In the genomic region with DNA sequence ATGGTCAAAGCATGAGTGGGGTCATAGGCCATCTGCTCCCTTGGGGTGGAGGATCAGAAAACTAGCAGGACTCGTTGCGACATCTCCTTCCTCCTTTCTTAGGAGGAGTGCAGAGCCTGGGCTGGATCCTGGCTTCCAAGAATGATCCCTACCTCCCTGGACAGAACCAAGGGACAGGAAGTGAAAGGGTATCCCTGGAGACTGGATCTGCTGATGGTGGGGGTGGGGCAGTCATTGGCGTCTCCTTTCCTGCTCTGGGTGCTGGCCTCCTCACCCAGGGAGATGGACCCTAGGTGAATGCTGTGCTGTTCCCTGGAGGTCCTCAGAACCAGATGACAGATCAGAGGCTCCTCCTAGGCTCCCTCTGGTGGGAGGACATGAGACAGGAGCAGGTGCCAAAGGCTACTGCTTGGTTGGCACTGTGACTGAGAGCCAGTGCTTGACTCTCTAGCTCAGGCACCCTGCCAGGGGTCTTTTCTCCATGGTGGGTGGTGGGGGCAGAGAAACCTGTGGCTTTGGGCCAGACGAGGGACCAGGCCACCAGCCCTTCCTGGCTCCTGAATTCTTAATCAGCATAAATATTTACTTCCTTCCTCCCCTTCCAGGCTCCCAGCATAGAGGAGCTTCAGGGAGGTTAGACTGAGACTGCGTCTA, we compare ENCODE assay signal across 8 mouse cellular contexts. TPM values are rescaled to one million over a fixed set of nuclear protein-coding genes. Genes with fewer than 3 reads are reported as not detected.
DNase-seq lines count a peak whose midpoint lies in the region; ATAC-seq and TF ChIP-seq lines count a peak whose summit lies in the region.

No protein-coding gene starts in this region.

- peak; percentile 45 to 53 for DNase-seq in cerebellum, adult 18-20 months
- no peak for DNase-seq in cerebellum, adult 9-10 months
- DNase-seq in brain, adult 2 months (ENCODE audit: low read depth, low spot score), result peak; percentile 50
- DNase-seq in heart, adult 11 months, result peak; percentile 98
- DNase-seq in liver, postnatal 0 days, result peak; percentile 53
- DNase-seq in layer of hippocampus, adult 18-20 months (ENCODE audit: low spot score in 2 of 2), result no peak

- peak overlapping the region; percentile 45 for H3K4me2 ChIP-seq in intestine, embryonic 15.5 days (replicated peaks)
- H3K4me2 ChIP-seq in liver, postnatal 0 days (ENCODE audit: low read depth, low read length), result no peak overlapping the region

- peak; percentile 11 for ATAC-seq in intestine, embryonic 15.5 days
- ATAC-seq in liver, postnatal 0 days, result no peak

- 12% methylated on average over 5 of the region's 5 CpGs for WGBS in intestine, embryonic 15.5 days
- 19% methylated on average over 5 of the region's 5 CpGs for WGBS in liver, postnatal 0 days (ENCODE audit: insufficient replicate concordance)
- 53% methylated on average over 5 of the region's 5 CpGs for WGBS in olfactory bulb, adult 2 months

- no peak for TF ChIP-seq POLR2A in olfactory bulb, adult 2 months (IDR thresholded peaks at IDR 0.05; ENCODE audit: insufficient read depth, low read depth, low read length)

- no peaks in the 10 kb centered on the region for H3K27me3 ChIP-seq in intestine, embryonic 15.5 days (replicated peaks)
- H3K27me3 ChIP-seq in liver, postnatal 0 days (ENCODE audit: insufficient read depth, low read length), result no peaks in the 10 kb centered on the region

- TF ChIP-seq EP300 in liver, postnatal 0 days (IDR thresholded peaks at IDR 0.05; ENCODE audit: low read depth), result no peak

- no peaks in the 10 kb centered on the region for H3K9me3 ChIP-seq in intestine, embryonic 15.5 days
- H3K9me3 ChIP-seq in liver, postnatal 0 days (ENCODE audit: low read length), result no peaks in the 10 kb centered on the region

- TF ChIP-seq CTCF in liver, postnatal 0 days (IDR thresholded peaks at IDR 0.05; ENCODE audit: low read depth), result peak; percentile 69
- peak; percentile 34; the same call in 1 of the 2 replicates for TF ChIP-seq CTCF in olfactory bulb, adult 2 months (IDR thresholded peaks at IDR 0.05; ENCODE audit: insufficient read depth, low read depth, low read length)

- no peak overlapping the region for H3K9ac ChIP-seq in intestine, embryonic 15.5 days
- H3K9ac ChIP-seq in liver, postnatal 0 days (replicated peaks), result no peak overlapping the region

- H3K4me1 ChIP-seq in intestine, embryonic 15.5 days (replicated peaks), result peaks cover 71% of the 10 kb centered on the region
- peaks cover 36% of the 10 kb centered on the region for H3K4me1 ChIP-seq in liver, postnatal 0 days (ENCODE audit: insufficient read depth)
- H3K4me1 ChIP-seq in olfactory bulb, adult 2 months (ENCODE audit: control insufficient read depth, insufficient read depth, low read length), result peaks cover 32% of the 10 kb centered on the region

- H3K36me3 ChIP-seq in intestine, embryonic 15.5 days, result peaks cover 10% of the 10 kb centered on the region
- 0 out of 2 replicates have a peak, but pooled peaks cover 4% of the 10 kb centered on the region for H3K36me3 ChIP-seq in liver, postnatal 0 days (replicated peaks; ENCODE audit: insufficient read depth, low read length)

- peak overlapping the region; percentile 82 for H3K27ac ChIP-seq in intestine, embryonic 15.5 days
- 0 out of 2 replicates have a peak overlapping the region, but pooled peaks have one; percentile 3 for H3K27ac ChIP-seq in liver, postnatal 0 days (ENCODE audit: low read depth)
- H3K27ac ChIP-seq in olfactory bulb, adult 2 months (ENCODE audit: insufficient read depth, low read depth, low read length), result no peak overlapping the region

- H3K4me3 ChIP-seq in intestine, embryonic 15.5 days (replicated peaks), result no peak overlapping the region
- H3K4me3 ChIP-seq in liver, postnatal 0 days (ENCODE audit: low read depth, low read length), result no peak overlapping the region
- no peak overlapping the region for H3K4me3 ChIP-seq in olfactory bulb, adult 2 months (ENCODE audit: insufficient read depth, low read depth, low read length)

RNA-seq across cellular contexts. Expression of a gene that starts 12.0 kb away (rescaled TPM):
- polyA plus RNA-seq in intestine, embryonic 15.5 days (2015; fragmentation: Nextera tagmentation; extraction: Ambion mirVana), result 21.4 and 23.5 TPM in 2 replicates
- 1.7 and 1.9 TPM in 2 replicates for polyA plus RNA-seq in liver, postnatal 0 days (2015; fragmentation: Nextera tagmentation; extraction: Ambion mirVana)
- polyA plus RNA-seq in olfactory bulb, adult 2 months (2012; ENCODE audit: insufficient read depth, insufficient read length, low replicate concordance, missing spikeins), result not detected in 2 replicates
- 10 to 100 TPM in 1 of 2 experiments, 1 to 10 TPM in 1; 9.8 to 15.4 TPM for total RNA-seq in layer of hippocampus, adult 18-20 months (2021)

RNA-seq across cellular contexts. Expression of a gene that starts 18.2 kb away (rescaled TPM):
- 74.5 and 84.3 TPM in 2 replicates for polyA plus RNA-seq in intestine, embryonic 15.5 days (2015; fragmentation: Nextera tagmentation; extraction: Ambion mirVana)
- 59.7 and 66.3 TPM in 2 replicates for polyA plus RNA-seq in liver, postnatal 0 days (2015; fragmentation: Nextera tagmentation; extraction: Ambion mirVana)
- not detected in 2 replicates for polyA plus RNA-seq in olfactory bulb, adult 2 months (2012; ENCODE audit: insufficient read depth, insufficient read length, low replicate concordance, missing spikeins)
- total RNA-seq in layer of hippocampus, adult 18-20 months (2021), result 10 to 100 TPM; 79.8 to 81.0 TPM

RNA-seq across cellular contexts. Expression of a gene that starts 33.2 kb away (rescaled TPM):
- polyA plus RNA-seq in intestine, embryonic 15.5 days (2015; fragmentation: Nextera tagmentation; extraction: Ambion mirVana), result 14.1 and 15.1 TPM in 2 replicates
- 1.6 and 1.9 TPM in 2 replicates for polyA plus RNA-seq in liver, postnatal 0 days (2015; fragmentation: Nextera tagmentation; extraction: Ambion mirVana)
- not detected in 2 replicates for polyA plus RNA-seq in olfactory bulb, adult 2 months (2012; ENCODE audit: insufficient read depth, insufficient read length, low replicate concordance, missing spikeins)
- 1 to 10 TPM; 4.5 to 5.3 TPM for total RNA-seq in layer of hippocampus, adult 18-20 months (2021)

RNA-seq across cellular contexts. Expression of a gene that starts 33.2 kb away (rescaled TPM):
- polyA plus RNA-seq in intestine, embryonic 15.5 days (2015; fragmentation: Nextera tagmentation; extraction: Ambion mirVana), result 86.5 and 92.1 TPM in 2 replicates
- 66.0 and 70.5 TPM in 2 replicates for polyA plus RNA-seq in liver, postnatal 0 days (2015; fragmentation: Nextera tagmentation; extraction: Ambion mirVana)
- not detected in 2 replicates for polyA plus RNA-seq in olfactory bulb, adult 2 months (2012; ENCODE audit: insufficient read depth, insufficient read length, low replicate concordance, missing spikeins)
- 10 to 100 TPM; 66.1 to 66.9 TPM for total RNA-seq in layer of hippocampus, adult 18-20 months (2021)

RNA-seq across cellular contexts. Expression of a gene that starts 46.9 kb away (rescaled TPM):
- polyA plus RNA-seq in intestine, embryonic 15.5 days (2015; fragmentation: Nextera tagmentation; extraction: Ambion mirVana), result 27.9 and 28.8 TPM in 2 replicates
- 3.9 and 5.6 TPM in 2 replicates for polyA plus RNA-seq in liver, postnatal 0 days (2015; fragmentation: Nextera tagmentation; extraction: Ambion mirVana)
- polyA plus RNA-seq in olfactory bulb, adult 2 months (2012; ENCODE audit: insufficient read depth, insufficient read length, low replicate concordance, missing spikeins), result not detected in 2 replicates
- 1 to 10 TPM; 5.3 TPM for total RNA-seq in layer of hippocampus, adult 18-20 months (2021)

Comparison
In these comparisons a context has a peak if more than half of its experiments do, and no peak if none do; other contexts are left out.
1. DNase-seq: peak in cerebellum, adult 18-20 months (2 of 2), brain, adult 2 months (single experiment), heart, adult 11 months (single experiment) and liver, postnatal 0 days (single experiment); none in cerebellum, adult 9-10 months (single experiment) and layer of hippocampus, adult 18-20 months (0 of 2).
2. RNA of a gene that starts 18.2 kb away (polyA plus RNA-seq): 74.5 to 84.3 TPM in intestine, embryonic 15.5 days and 59.7 to 66.3 TPM in liver, postnatal 0 days; not detected in olfactory bulb, adult 2 months; every median in the first group is over 10 times any median in the second.